Mouse (Mus musculus): ENCODE results near the gene Eif3c. TPM values are rescaled to one million over a fixed set of nuclear protein-coding genes. Genes with fewer than 3 reads are reported as not detected.
A peak's percentile ranks its signal among the peaks of the same experiment; 100 is the strongest.

Gene Eif3c
- total and polyA plus RNA-seq, 2 experiments: 64.1 to 79.4 TPM

- Histone ChIP-seq H3K36me3 (ENCODE audit: control insufficient read depth, insufficient read depth, low read length) (peaks cover 13% of the 10 kb centered on the region), H3K4me1 (ENCODE audit: control insufficient read depth, insufficient read depth, low read length) (no peaks in the 10 kb centered on the region; the same call in 1 of the 2 replicates), H3K9ac (ENCODE audit: low read depth, low read length) (no peak overlapping the region), H3K27me3 (ENCODE audit: control insufficient read depth, insufficient read depth, low read length) (no peaks in the 10 kb centered on the region), H3K79me2 (ENCODE audit: control insufficient read depth, insufficient read depth, low read length) (peaks cover 4% of the 10 kb centered on the region; the same call in 1 of the 2 replicates), H3K4me3 (ENCODE audit: insufficient read depth, low read depth, low read length) (no peak overlapping the region), H3K27ac (replicated peaks; ENCODE audit: insufficient read depth, low read depth, low read length) (no peak overlapping the region)
- 49% methylated on average over 2 of the region's 2 CpGs for WGBS
- no peak for TF ChIP-seq CTCF (IDR thresholded peaks at IDR 0.05; ENCODE audit: low read depth, low read length)
- TF ChIP-seq POLR2A (IDR thresholded peaks at IDR 0.05; ENCODE audit: extremely low read depth, insufficient read depth, low read length): no peak
- no peak for DNase-seq (ENCODE audit: extremely low read depth, low read depth, low spot score)
These were observed 61.3 kb downstream of the Eif3c start for GRCm38 (mm10) chr7:126504913-126505312.

DNA sequence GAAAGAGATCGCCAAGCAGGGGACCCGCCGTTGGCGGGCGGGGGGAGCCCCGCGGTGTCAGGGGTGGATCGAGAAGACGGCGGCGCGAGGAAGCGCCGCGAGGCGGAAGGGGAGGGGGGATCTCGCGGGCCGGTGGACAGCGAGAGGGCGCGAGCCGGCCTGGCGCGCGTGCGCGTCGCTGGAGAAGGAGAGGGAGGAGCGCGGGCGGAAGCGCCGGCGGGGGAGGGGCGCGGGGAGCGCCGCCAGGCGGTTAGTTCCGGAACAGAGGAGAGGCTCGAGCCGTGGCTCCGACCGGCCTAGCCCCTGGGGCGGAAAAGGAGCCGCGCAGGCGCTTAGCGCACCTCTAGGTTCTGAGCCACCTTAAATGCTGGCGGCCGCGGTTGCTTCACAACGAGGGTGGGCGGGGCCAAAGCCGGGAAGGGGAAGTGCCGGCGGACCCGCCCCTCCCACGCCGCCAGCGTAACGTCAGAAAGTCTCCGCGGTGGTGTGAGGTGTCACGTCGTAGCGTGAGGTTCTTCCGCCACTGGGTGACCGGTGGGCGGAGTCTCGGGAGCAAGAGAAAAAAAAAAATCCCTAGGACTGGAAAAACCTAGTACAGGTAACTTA is 62.8 kb downstream of the Eif3c start, which contains the start of gene Atxn2l:
Gene Atxn2l, minus strand, starts transcription at position 165 of the 606 bp plus-strand sequence.
- peak; percentile 74 for TF ChIP-seq CTCF (IDR thresholded peaks at IDR 0.05; ENCODE audit: low read depth, low read length)
- 0 out of 2 replicates have a peak, but pooled peaks have one; percentile 29 for TF ChIP-seq POLR2A (IDR thresholded peaks at IDR 0.05; ENCODE audit: extremely low read depth, insufficient read depth, low read length)
- WGBS: 2% methylated on average over 48 of the region's 72 CpGs
- peak within 1 kb of the TSS; percentile 91 for H3K27ac ChIP-seq (replicated peaks; ENCODE audit: insufficient read depth, low read depth, low read length)
- peak within 1 kb of the TSS; percentile 97 for H3K9ac ChIP-seq (ENCODE audit: low read depth, low read length)
- H3K36me3 ChIP-seq (ENCODE audit: control insufficient read depth, insufficient read depth, low read length): peaks cover 26% of the 10 kb centered on the region
- H3K4me1 ChIP-seq (ENCODE audit: control insufficient read depth, insufficient read depth, low read length): no peaks in the 10 kb centered on the region; the same call in 1 of the 2 replicates
- H3K27me3 ChIP-seq (ENCODE audit: control insufficient read depth, insufficient read depth, low read length): no peaks in the 10 kb centered on the region
- peaks cover 4% of the 10 kb centered on the region; the same call in 1 of the 2 replicates for H3K79me2 ChIP-seq (ENCODE audit: control insufficient read depth, insufficient read depth, low read length)
- peak within 1 kb of the TSS; percentile 96 for H3K4me3 ChIP-seq (ENCODE audit: insufficient read depth, low read depth, low read length)
- DNase-seq (ENCODE audit: extremely low read depth, low read depth, low spot score): peak; percentile 89

- Histone ChIP-seq H3K36me3 (ENCODE audit: control insufficient read depth, insufficient read depth, low read length) (peaks cover 32% of the 10 kb centered on the region), H3K4me3 (ENCODE audit: insufficient read depth, low read depth, low read length) (peak overlapping the region; percentile 96), H3K79me2 (ENCODE audit: control insufficient read depth, insufficient read depth, low read length) (peaks cover 4% of the 10 kb centered on the region; the same call in 1 of the 2 replicates), H3K27me3 (ENCODE audit: control insufficient read depth, insufficient read depth, low read length) (no peaks in the 10 kb centered on the region), H3K9ac (ENCODE audit: low read depth, low read length) (peak overlapping the region; percentile 97), H3K4me1 (ENCODE audit: control insufficient read depth, insufficient read depth, low read length) (no peaks in the 10 kb centered on the region; the same call in 1 of the 2 replicates), H3K27ac (replicated peaks; ENCODE audit: insufficient read depth, low read depth, low read length) (peak overlapping the region; percentile 91)
- under 1% methylated on average over 39 of the region's 40 CpGs for WGBS
- no peak for DNase-seq (ENCODE audit: extremely low read depth, low read depth, low spot score)
- no peak for TF ChIP-seq CTCF (IDR thresholded peaks at IDR 0.05; ENCODE audit: low read depth, low read length)
- no peak for TF ChIP-seq POLR2A (IDR thresholded peaks at IDR 0.05; ENCODE audit: extremely low read depth, insufficient read depth, low read length)
These were observed 63.5 kb downstream of the Eif3c start for GRCm38 (mm10) chr7:126502751-126503150.

DNA sequence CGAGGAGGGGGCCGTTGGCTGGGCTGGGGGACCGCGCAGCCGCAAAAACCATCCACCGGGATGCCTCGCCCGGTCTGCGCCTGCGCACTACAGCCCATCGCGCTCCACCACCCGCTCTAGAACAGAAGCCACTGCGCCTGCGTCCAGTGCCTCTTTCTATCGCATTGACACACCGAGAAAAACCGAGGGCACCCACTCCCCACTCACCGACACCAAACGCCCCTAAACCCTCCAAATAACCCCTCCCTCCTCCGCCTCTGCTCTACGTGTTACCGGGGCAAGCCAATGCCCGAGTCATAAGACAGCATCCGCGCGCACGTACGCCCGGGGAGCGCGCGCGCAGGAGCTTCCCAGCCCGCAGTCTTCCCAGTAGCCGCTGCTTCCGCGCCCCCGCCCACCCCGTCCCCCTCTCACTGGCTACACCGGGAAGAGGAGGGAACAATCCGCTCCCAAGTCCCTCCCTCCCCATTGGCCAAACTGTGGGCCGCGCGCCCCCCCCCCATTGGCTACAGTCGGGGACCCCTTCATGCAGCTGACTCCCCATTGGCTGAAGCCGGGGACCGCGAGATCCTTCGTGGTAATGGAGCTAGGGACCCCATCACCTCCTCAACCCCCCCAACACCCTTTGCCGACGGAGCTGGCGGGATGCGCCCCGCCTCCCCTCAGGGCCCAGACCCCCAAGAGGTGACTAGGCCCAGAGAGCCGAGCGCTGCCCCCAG is 64.0 kb downstream of the Eif3c start:
- Histone ChIP-seq H3K4me1 (ENCODE audit: control insufficient read depth, insufficient read depth, low read length) (no peaks in the 10 kb centered on the region; the same call in 1 of the 2 replicates), H3K9ac (ENCODE audit: low read depth, low read length) (peak overlapping the region; percentile 97), H3K27me3 (ENCODE audit: control insufficient read depth, insufficient read depth, low read length) (no peaks in the 10 kb centered on the region), H3K36me3 (ENCODE audit: control insufficient read depth, insufficient read depth, low read length) (peaks cover 38% of the 10 kb centered on the region), H3K27ac (replicated peaks; ENCODE audit: insufficient read depth, low read depth, low read length) (peak overlapping the region; percentile 91), H3K4me3 (ENCODE audit: insufficient read depth, low read depth, low read length) (peak overlapping the region; percentile 96), H3K79me2 (ENCODE audit: control insufficient read depth, insufficient read depth, low read length) (peaks cover 4% of the 10 kb centered on the region; the same call in 1 of the 2 replicates)
- WGBS: under 1% methylated on average over 50 of the region's 57 CpGs
- peak; percentile 81 for DNase-seq (ENCODE audit: extremely low read depth, low read depth, low spot score)
- no peak for TF ChIP-seq CTCF (IDR thresholded peaks at IDR 0.05; ENCODE audit: low read depth, low read length)
- peak; percentile 27; the same call in 1 of the 2 replicates for TF ChIP-seq POLR2A (IDR thresholded peaks at IDR 0.05; ENCODE audit: extremely low read depth, insufficient read depth, low read length)

DNA sequence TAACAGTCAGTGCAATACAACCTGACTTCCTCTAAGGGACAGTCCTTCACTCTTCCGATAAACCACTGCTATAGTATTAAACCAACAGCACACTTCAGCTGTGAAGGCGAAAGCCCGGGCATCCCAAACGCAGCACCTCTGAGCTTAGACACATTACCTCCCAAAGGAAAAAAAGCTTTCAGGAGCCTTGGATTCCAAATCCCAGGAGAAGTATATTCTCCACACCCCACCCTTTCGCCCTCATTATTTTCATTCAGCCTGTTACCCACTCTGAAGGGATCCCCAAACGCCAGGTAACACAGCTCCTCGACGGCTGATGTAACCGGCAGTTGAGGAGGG is 64.6 kb downstream of the Eif3c start:
- Histone ChIP-seq H3K9ac (ENCODE audit: low read depth, low read length) (peak overlapping the region; percentile 89), H3K27me3 (ENCODE audit: control insufficient read depth, insufficient read depth, low read length) (no peaks in the 10 kb centered on the region), H3K4me1 (ENCODE audit: control insufficient read depth, insufficient read depth, low read length) (no peaks in the 10 kb centered on the region; the same call in 1 of the 2 replicates), H3K79me2 (ENCODE audit: control insufficient read depth, insufficient read depth, low read length) (peaks cover 4% of the 10 kb centered on the region; the same call in 1 of the 2 replicates), H3K36me3 (ENCODE audit: control insufficient read depth, insufficient read depth, low read length) (peaks cover 41% of the 10 kb centered on the region), H3K27ac (replicated peaks; ENCODE audit: insufficient read depth, low read depth, low read length) (peak overlapping the region; percentile 77; the same call in 1 of the 2 replicates), H3K4me3 (ENCODE audit: insufficient read depth, low read depth, low read length) (peak overlapping the region; percentile 96)
- no peak for DNase-seq (ENCODE audit: extremely low read depth, low read depth, low spot score)
- TF ChIP-seq CTCF (IDR thresholded peaks at IDR 0.05; ENCODE audit: low read depth, low read length) (no peak), POLR2A (IDR thresholded peaks at IDR 0.05; ENCODE audit: extremely low read depth, insufficient read depth, low read length) (no peak)
- WGBS: 2% methylated on average over 9 of the region's 9 CpGs
